Mouse (Mus musculus) midbrain, postnatal 0 days (tissue): ENCODE measurements around the gene Rrp12. TPM values are rescaled to one million over a fixed set of nuclear protein-coding genes. Genes with fewer than 3 reads are reported as not detected.

Experiments used
- ATAC-seq: fragments of 200-750 bp; cut with Nextera tagmentation; 2 replicates; pipeline ENCODE4 v1.8.0; 2017; ENCODE audit warnings: moderate number of reproducible peaks, mild to moderate bottlenecking, moderate TSS enrichment, moderate library complexity; ENCODE audit not compliant: low FRiP score
- DNase-seq: peaks from one replicate; pipeline ENCODE4 v3.0.0-alpha.2; 2015; ENCODE audit warnings: low spot score
- H3K27ac ChIP-seq: fragments of 300-500 bp; sonication (generic); 2 replicates; pipeline ENCODE4 v1.5.1; 2014; ENCODE audit warnings: low read depth, mild to moderate bottlenecking, low read length, mixed read lengths
- H3K27me3 ChIP-seq: fragments of 300-500 bp; sonication (generic); 2 replicates; pipeline ENCODE4 v1.6.1; 2014; ENCODE audit warnings: low read length, control low read depth, mixed read lengths; ENCODE audit not compliant: insufficient read depth
- H3K36me3 ChIP-seq: fragments of 300-500 bp; sonication (generic); 2 replicates; pipeline ENCODE4 v1.6.1; 2014; ENCODE audit warnings: low read length, control low read depth, mixed read lengths; ENCODE audit not compliant: insufficient read depth
- H3K4me1 ChIP-seq: fragments of 300-500 bp; sonication (generic); 2 replicates; pipeline ENCODE4 v1.6.1; 2014; ENCODE audit warnings: mild to moderate bottlenecking, control low read depth, antibody characterized with exemption, low read length, mixed read lengths; ENCODE audit not compliant: insufficient read depth
- H3K4me2 ChIP-seq: fragments of 300-500 bp; sonication (generic); 2 replicates; pipeline ENCODE4 v1.6.1; 2014; ENCODE audit warnings: low read depth, mild to moderate bottlenecking, low read length, mixed read lengths; ENCODE audit not compliant: poor library complexity, severe bottlenecking
- H3K4me3 ChIP-seq: fragments of 300-500 bp; sonication (generic); 2 replicates; pipeline ENCODE4 v1.5.1; 2014; ENCODE audit warnings: low read depth, mild to moderate bottlenecking, low read length, moderate library complexity
- H3K9ac ChIP-seq: fragments of 300-500 bp; sonication (generic); replicated peaks from 2 replicates; pipeline ENCODE4 v1.6.1; 2014; ENCODE audit warnings: mild to moderate bottlenecking, low read length, moderate library complexity, mixed read lengths; ENCODE audit not compliant: poor library complexity, severe bottlenecking
- H3K9me3 ChIP-seq: fragments of 300-500 bp; sonication (generic); 2 replicates; pipeline ENCODE4 v1.6.1; 2016; ENCODE audit warnings: low read length, control low read depth
- CTCF ChIP-seq: IDR thresholded peaks from 2 replicates; pipeline ENCODE4 v1.5.1; 2016; ENCODE audit warnings: antibody characterized with exemption, mild to moderate bottlenecking
- WGBS: fragments of 180-500 bp; shearing (Covaris S2); extraction: QIAGEN DNeasy Blood & Tissue Kit; methylation state at CpG from one replicate; pipeline ENCODE4 v1.1.7; 2014; 5-methylcytosine and 5-hydroxymethylcytosine counted together
- polyA plus RNA-seq: library from polyadenylated mRNA; unstranded; fragments of >200 nt; fragmentation: Nextera tagmentation; extraction: Ambion mirVana; gene quantifications from 2 replicates; pipeline ENCODE4 v1.2.1, GENCODE M21; 2015
- total RNA-seq: library from RNA; depleted of rRNA; stranded (reverse); fragments of >200 nt; gene quantifications from 2 replicates; pipeline ENCODE4 v1.2.3, GENCODE M21; 2014

The Rrp12 gene
- total and polyA plus RNA-seq, 2 experiments from 2014 or later = 13.9 to 20.6 TPM

- H3K9me3 ChIP-seq = no peaks in the 10 kb centered on the region
- no peak overlapping the region for H3K4me3 ChIP-seq
- no peak overlapping the region for H3K27ac ChIP-seq
- H3K4me2 ChIP-seq = no peak overlapping the region
- H3K36me3 ChIP-seq = no peaks in the 10 kb centered on the region
- peaks cover 1% of the 10 kb centered on the region for H3K4me1 ChIP-seq
- 82% methylated on average over 3 of the region's 3 CpGs for WGBS
- H3K27me3 ChIP-seq = no peaks in the 10 kb centered on the region
- TF ChIP-seq CTCF = no peak
- no peak for ATAC-seq
- no peak overlapping the region for H3K9ac ChIP-seq
- DNase-seq = no peak
Observed at GRCm38 (mm10) chr19:41826529-41826928, 69.4 kb downstream of the Rrp12 start.

- no peak overlapping the region for H3K9ac ChIP-seq
- H3K36me3 ChIP-seq = no peaks in the 10 kb centered on the region
- no peaks in the 10 kb centered on the region for H3K9me3 ChIP-seq
- H3K4me3 ChIP-seq = no peak overlapping the region
- ATAC-seq = no peak
- H3K27me3 ChIP-seq = no peaks in the 10 kb centered on the region
- 78% methylated on average over 5 of the region's 5 CpGs for WGBS
- H3K27ac ChIP-seq = no peak overlapping the region
- no peak for DNase-seq
- H3K4me1 ChIP-seq = no peaks in the 10 kb centered on the region
- no peak for TF ChIP-seq CTCF
- H3K4me2 ChIP-seq = no peak overlapping the region
Observed at GRCm38 (mm10) chr19:41824950-41825349, 71.0 kb downstream of the Rrp12 start.

GRCm38 (mm10) chr19:41822589-41822988 is 73.4 kb downstream of the Rrp12 start:
- Histone ChIP-seq H3K27me3 (no peaks in the 10 kb centered on the region), H3K27ac (no peak overlapping the region), H3K4me3 (no peak overlapping the region), H3K4me2 (no peak overlapping the region), H3K4me1 (no peaks in the 10 kb centered on the region), H3K36me3 (no peaks in the 10 kb centered on the region), H3K9ac (no peak overlapping the region), H3K9me3 (no peaks in the 10 kb centered on the region)
- WGBS = 80% methylated on average over 1 of the region's 1 CpGs
- DNase-seq (no peak), ATAC-seq (no peak)
- TF ChIP-seq CTCF = no peak

- Histone ChIP-seq H3K4me3 (no peak overlapping the region), H3K9me3 (no peaks in the 10 kb centered on the region), H3K36me3 (no peaks in the 10 kb centered on the region), H3K9ac (no peak overlapping the region), H3K27me3 (no peaks in the 10 kb centered on the region), H3K4me1 (no peaks in the 10 kb centered on the region), H3K4me2 (no peak overlapping the region), H3K27ac (no peak overlapping the region)
- no peak for TF ChIP-seq CTCF
- DNase-seq (no peak), ATAC-seq (no peak)
- 15% methylated on average over 5 of the region's 5 CpGs for WGBS
Observed at GRCm38 (mm10) chr19:41821436-41821835, 74.5 kb downstream of the Rrp12 start.

- 84% methylated on average over 4 of the region's 4 CpGs for WGBS
- no peaks in the 10 kb centered on the region for H3K9me3 ChIP-seq
Observed at GRCm38 (mm10) chr19:41818749-41819148, 77.2 kb downstream of the Rrp12 start.

GRCm38 (mm10) chr19:41817325-41817724 is 78.6 kb downstream of the Rrp12 start:
- H3K9ac ChIP-seq = no peak overlapping the region
- H3K36me3 ChIP-seq = no peaks in the 10 kb centered on the region
- no peak for DNase-seq
- ATAC-seq = no peak
- no peaks in the 10 kb centered on the region for H3K27me3 ChIP-seq
- H3K4me1 ChIP-seq = no peaks in the 10 kb centered on the region
- H3K4me3 ChIP-seq = no peak overlapping the region
- H3K4me2 ChIP-seq = no peak overlapping the region
- no peaks in the 10 kb centered on the region for H3K9me3 ChIP-seq
- no peak for TF ChIP-seq CTCF
- WGBS = 57% methylated on average over 10 of the region's 10 CpGs
- 0 out of 2 replicates have a peak overlapping the region, but pooled peaks have one; percentile 6 for H3K27ac ChIP-seq

More at GRCm38 (mm10) chr19:41818749-41819148, 77.2 kb downstream of the Rrp12 start:
- Histone ChIP-seq H3K27ac (no peak overlapping the region), H3K4me1 (no peaks in the 10 kb centered on the region), H3K4me2 (no peak overlapping the region), H3K27me3 (no peaks in the 10 kb centered on the region), H3K4me3 (no peak overlapping the region), H3K9ac (no peak overlapping the region), H3K36me3 (no peaks in the 10 kb centered on the region)
- DNase-seq = no peak
- ATAC-seq = no peak
- no peak for TF ChIP-seq CTCF
